Mouse (Mus musculus) hindbrain, embryonic 16.5 days (tissue): ENCODE measurements around the gene Usp33. TPM values are rescaled to one million over a fixed set of nuclear protein-coding genes. Genes with fewer than 3 reads are reported as not detected.

Source experiments
- ATAC-seq: fragments of 200-750 bp; cut with Nextera tagmentation; 2 replicates; pipeline ENCODE4 v1.8.0; 2017; ENCODE audit warnings: moderate TSS enrichment, moderate library complexity
- H3K27ac ChIP-seq: fragments of 300-500 bp; sonication (generic); 2 replicates; pipeline ENCODE4 v1.5.1; 2014; ENCODE audit warnings: low read depth, mild to moderate bottlenecking, control low read depth, low read length, moderate library complexity
- H3K27me3 ChIP-seq: fragments of 300-500 bp; sonication (generic); replicated peaks from 2 replicates; pipeline ENCODE4 v1.6.1; 2014; ENCODE audit warnings: low read length; ENCODE audit not compliant: control insufficient read depth, insufficient read depth
- H3K36me3 ChIP-seq: fragments of 300-500 bp; sonication (generic); 2 replicates; pipeline ENCODE4 v1.6.1; 2014; ENCODE audit warnings: mild to moderate bottlenecking, low read length, moderate library complexity, mixed read lengths; ENCODE audit not compliant: control insufficient read depth, insufficient read depth
- H3K4me1 ChIP-seq: fragments of 300-500 bp; sonication (generic); 2 replicates; pipeline ENCODE4 v1.6.1; 2014; ENCODE audit warnings: low read depth, low read length; ENCODE audit not compliant: control insufficient read depth, insufficient read depth
- H3K4me2 ChIP-seq: fragments of 300-500 bp; sonication (generic); 2 replicates; pipeline ENCODE4 v1.6.1; 2014; ENCODE audit warnings: mild to moderate bottlenecking, low read length, control low read depth, moderate library complexity
- H3K4me3 ChIP-seq: fragments of 300-500 bp; sonication (generic); 2 replicates; pipeline ENCODE4 v1.5.1; 2014; ENCODE audit warnings: mild to moderate bottlenecking, low read length, control low read depth, moderate library complexity
- H3K9ac ChIP-seq: fragments of 300-500 bp; sonication (generic); 2 replicates; pipeline ENCODE4 v1.6.1; 2014; ENCODE audit warnings: low read depth, mild to moderate bottlenecking, control low read depth, low read length, moderate library complexity
- H3K9me3 ChIP-seq: fragments of 300-500 bp; sonication (generic); 2 replicates; pipeline ENCODE4 v1.6.1; 2014; ENCODE audit warnings: mild to moderate bottlenecking, low read length, moderate library complexity; ENCODE audit not compliant: control insufficient read depth
- WGBS: fragments of 180-500 bp; shearing (Covaris S2); extraction: QIAGEN DNeasy Blood & Tissue Kit; methylation state at CpG from one replicate; pipeline ENCODE4 v1.1.7; 2014; 5-methylcytosine and 5-hydroxymethylcytosine counted together
- polyA plus RNA-seq: library from polyadenylated mRNA; unstranded; fragments of >200 nt; fragmentation: Nextera tagmentation; extraction: Ambion mirVana; gene quantifications from 2 replicates; pipeline ENCODE4 v1.2.1, GENCODE M21; 2015

Gene Usp33
- polyA plus RNA-seq, 1 experiment from 2014 or later, result 82.4 TPM

- H3K4me2 ChIP-seq, result no peak overlapping the region
- H3K27me3 ChIP-seq, result no peaks in the 10 kb centered on the region
- peaks cover 8% of the 10 kb centered on the region for H3K4me1 ChIP-seq
- peak overlapping the region; percentile 24; the same call in 1 of the 2 replicates for H3K27ac ChIP-seq
- H3K9me3 ChIP-seq, result no peaks in the 10 kb centered on the region
- WGBS, result 61% methylated on average over 10 of the region's 10 CpGs
- peak; percentile 50; the same call in 1 of the 2 replicates for ATAC-seq
- no peaks in the 10 kb centered on the region for H3K36me3 ChIP-seq
- H3K9ac ChIP-seq, result no peak overlapping the region
- no peak overlapping the region for H3K4me3 ChIP-seq
Measured at GRCm38 (mm10) chr3:152353434-152354177, 7.3 kb downstream of the Usp33 start.

GRCm38 (mm10) chr3:152355361-152355760 lies 9.1 kb downstream of the Usp33 start:
- no peak for ATAC-seq

GRCm38 (mm10) chr3:152356751-152357150 lies 10.5 kb downstream of the Usp33 start:
- no peak overlapping the region for H3K4me2 ChIP-seq
- H3K27ac ChIP-seq, result no peak overlapping the region
- H3K36me3 ChIP-seq, result peaks cover 4% of the 10 kb centered on the region
- 86% methylated on average over 9 of the region's 9 CpGs for WGBS
- H3K27me3 ChIP-seq, result no peaks in the 10 kb centered on the region
- H3K9ac ChIP-seq, result no peak overlapping the region
- H3K4me3 ChIP-seq, result no peak overlapping the region
- H3K9me3 ChIP-seq, result no peaks in the 10 kb centered on the region
- peaks cover 6% of the 10 kb centered on the region; the same call in 1 of the 2 replicates for H3K4me1 ChIP-seq
- ATAC-seq, result no peak

More at GRCm38 (mm10) chr3:152355361-152355760, 9.1 kb downstream of the Usp33 start:
- H3K27ac ChIP-seq, result no peak overlapping the region
- no peak overlapping the region for H3K4me2 ChIP-seq
- H3K4me1 ChIP-seq, result peaks cover 6% of the 10 kb centered on the region; the same call in 1 of the 2 replicates
- no peak overlapping the region for H3K9ac ChIP-seq
- H3K9me3 ChIP-seq, result no peaks in the 10 kb centered on the region
- H3K27me3 ChIP-seq, result no peaks in the 10 kb centered on the region
- H3K36me3 ChIP-seq, result no peaks in the 10 kb centered on the region
- 62% methylated on average over 5 of the region's 5 CpGs for WGBS
- no peak overlapping the region for H3K4me3 ChIP-seq

- no peak for ATAC-seq
- no peak overlapping the region for H3K27ac ChIP-seq
- H3K36me3 ChIP-seq, result peaks cover 13% of the 10 kb centered on the region
- no peak overlapping the region for H3K4me3 ChIP-seq
- H3K27me3 ChIP-seq, result no peaks in the 10 kb centered on the region
- H3K4me1 ChIP-seq, result no peaks in the 10 kb centered on the region
- no peak overlapping the region for H3K4me2 ChIP-seq
- H3K9ac ChIP-seq, result no peak overlapping the region
- WGBS, result 79% methylated on average over 7 of the region's 7 CpGs
- no peaks in the 10 kb centered on the region for H3K9me3 ChIP-seq
Measured at GRCm38 (mm10) chr3:152359151-152359550, 12.9 kb downstream of the Usp33 start.

GRCm38 (mm10) chr3:152364181-152364580 lies 17.9 kb downstream of the Usp33 start:
- H3K27me3 ChIP-seq, result no peaks in the 10 kb centered on the region
- H3K4me3 ChIP-seq, result no peak overlapping the region
- no peak for ATAC-seq
- H3K27ac ChIP-seq, result no peak overlapping the region
- no peak overlapping the region for H3K4me2 ChIP-seq
- peaks cover 32% of the 10 kb centered on the region for H3K36me3 ChIP-seq
- no peaks in the 10 kb centered on the region for H3K9me3 ChIP-seq
- no peak overlapping the region for H3K9ac ChIP-seq
- no peaks in the 10 kb centered on the region for H3K4me1 ChIP-seq
- WGBS, result 96% methylated on average over 2 of the region's 2 CpGs

- H3K4me1 ChIP-seq, result no peaks in the 10 kb centered on the region
- no peak overlapping the region for H3K27ac ChIP-seq
- H3K4me3 ChIP-seq, result no peak overlapping the region
- no peak for ATAC-seq
- H3K36me3 ChIP-seq, result peaks cover 35% of the 10 kb centered on the region
- no peaks in the 10 kb centered on the region for H3K9me3 ChIP-seq
- no peak overlapping the region for H3K9ac ChIP-seq
- H3K4me2 ChIP-seq, result no peak overlapping the region
- H3K27me3 ChIP-seq, result no peaks in the 10 kb centered on the region
- WGBS, result 90% methylated on average over 4 of the region's 4 CpGs
Measured at GRCm38 (mm10) chr3:152376063-152376462, 29.8 kb downstream of the Usp33 start.

GRCm38 (mm10) chr3:152384106-152384505 lies 37.8 kb downstream of the Usp33 start:
- Histone ChIP-seq H3K36me3 (peaks cover 29% of the 10 kb centered on the region), H3K9ac (no peak overlapping the region)

GRCm38 (mm10) chr3:152395350-152396277 lies 49.3 kb downstream of the Usp33 start, which contains the start of gene Zzz3:
Gene Zzz3, plus strand, starts transcription at chr3:152395473.
- Histone ChIP-seq H3K27ac (peak within 1 kb of the TSS; percentile 100), H3K4me2 (peak within 1 kb of the TSS; percentile 78), H3K9ac (peak within 1 kb of the TSS; percentile 98), H3K36me3 (peaks cover 5% of the 10 kb centered on the region), H3K4me3 (peak within 1 kb of the TSS; percentile 75), H3K27me3 (no peaks in the 10 kb centered on the region), H3K4me1 (peaks cover 22% of the 10 kb centered on the region), H3K9me3 (no peaks in the 10 kb centered on the region)
- under 1% methylated on average over 63 of the region's 108 CpGs for WGBS
- ATAC-seq, result peak; percentile 95

More at GRCm38 (mm10) chr3:152384106-152384505, 37.8 kb downstream of the Usp33 start:
- Histone ChIP-seq H3K4me3 (no peak overlapping the region), H3K27me3 (no peaks in the 10 kb centered on the region), H3K9me3 (no peaks in the 10 kb centered on the region), H3K27ac (no peak overlapping the region), H3K4me2 (no peak overlapping the region), H3K4me1 (no peaks in the 10 kb centered on the region)
- no peak for ATAC-seq
- WGBS, result 60% methylated on average over 11 of the region's 11 CpGs
